Mouse (Mus musculus) C2C12 (cell line): ENCODE results near the gene Terf2.

Experiments
- CTCF ChIP-seq: IDR thresholded peaks from one replicate; pipeline ENCODE4 v1.5.1; 2011; ENCODE audit not compliant: control insufficient read depth, insufficient read depth, insufficient read length
- MAX ChIP-seq: IDR thresholded peaks from one replicate; pipeline ENCODE4 v1.6.1; 2011; ENCODE audit warnings: mild to moderate bottlenecking, control low read depth
- MYOD1 ChIP-seq: IDR thresholded peaks from one replicate; pipeline ENCODE4 v1.6.1; 2011; ENCODE audit warnings: low read depth; ENCODE audit not compliant: control insufficient read depth, insufficient read length
- USF1 ChIP-seq: IDR thresholded peaks from one replicate; pipeline ENCODE4 v1.6.1; 2011; ENCODE audit warnings: low read depth, mild to moderate bottlenecking, control low read depth, moderate library complexity

DNA sequence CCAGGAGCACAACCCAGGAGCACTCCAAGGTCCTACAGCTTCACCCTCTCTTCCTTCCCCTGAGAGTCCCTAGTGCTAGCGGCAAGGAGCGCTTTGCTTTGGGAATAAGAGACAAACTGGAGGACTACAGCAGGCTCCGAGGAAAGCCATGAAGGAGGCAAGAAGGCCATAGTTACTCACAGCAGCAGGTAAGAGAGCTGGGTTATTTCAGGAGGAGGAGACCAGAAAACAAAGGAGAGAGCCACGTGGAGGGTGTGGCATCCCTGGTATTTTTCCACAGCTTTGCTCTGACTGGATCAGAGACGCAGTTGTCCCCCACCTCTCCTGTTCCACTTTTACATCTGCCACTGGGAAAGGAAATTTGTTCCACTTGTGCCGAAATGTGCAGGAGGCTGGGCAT is 37.5 kb upstream of the Terf2 start:
- TF ChIP-seq CTCF (no peak), MYOD1 (no peak), USF1 (peak; percentile 81), MAX (peak; percentile 87)
